Mouse (Mus musculus): ENCODE measurements around the gene Rasl10b. TPM values are rescaled to one million over a fixed set of nuclear protein-coding genes. Genes with fewer than 3 reads are reported as not detected.

The Rasl10b gene
- total and polyA plus RNA-seq, 2 experiments from 2014 or later = 38.6 to 99.0 TPM

GRCm38 (mm10) chr11:83426964-83427363 is 18.0 kb downstream of the Rasl10b start:
- ATAC-seq (no peak), DNase-seq (no peak)
- no peak overlapping the region for H3K4me3 ChIP-seq (ENCODE audit: low read depth, low read length)
- H3K4me2 ChIP-seq (ENCODE audit: low read depth) = peak overlapping the region; percentile 23
- H3K27me3 ChIP-seq (ENCODE audit: insufficient read depth, low read length) = no peaks in the 10 kb centered on the region
- H3K9ac ChIP-seq = no peak overlapping the region
- H3K36me3 ChIP-seq (ENCODE audit: insufficient read depth) = no peaks in the 10 kb centered on the region
- H3K4me1 ChIP-seq (ENCODE audit: insufficient read depth) = no peaks in the 10 kb centered on the region
- no peak for TF ChIP-seq CTCF (IDR thresholded peaks at IDR 0.05; ENCODE audit: low read depth)
- 51% methylated on average over 17 of the region's 17 CpGs for WGBS
- no peaks in the 10 kb centered on the region for H3K9me3 ChIP-seq (ENCODE audit: low read length)
- no peak overlapping the region for H3K27ac ChIP-seq (ENCODE audit: low read depth, low read length)

- Histone ChIP-seq H3K27ac (ENCODE audit: low read depth, low read length) (no peak within 1 kb of the TSS), H3K9ac (no peak within 1 kb of the TSS), H3K36me3 (ENCODE audit: insufficient read depth) (no peaks in the 10 kb centered on the region), H3K4me1 (ENCODE audit: insufficient read depth) (no peaks in the 10 kb centered on the region), H3K27me3 (ENCODE audit: insufficient read depth, low read length) (no peaks in the 10 kb centered on the region), H3K4me3 (ENCODE audit: low read depth, low read length) (no peak within 1 kb of the TSS), H3K9me3 (ENCODE audit: low read length) (no peaks in the 10 kb centered on the region), H3K4me2 (ENCODE audit: low read depth) (no peak within 1 kb of the TSS; the same call in 1 of the 2 replicates)
- WGBS = 57% methylated on average over 5 of the region's 5 CpGs
- ATAC-seq (no peak), DNase-seq (no peak)
- TF ChIP-seq CTCF (IDR thresholded peaks at IDR 0.05; ENCODE audit: low read depth) = no peak
Observed at GRCm38 (mm10) chr11:83429355-83429754, 20.4 kb downstream of the Rasl10b start, which contains the start of gene Gas2l2. Gene Gas2l2 (minus strand): TSS chr11:83429455.

GRCm38 (mm10) chr11:83432533-83432932 is 23.6 kb downstream of the Rasl10b start:
- DNase-seq (no peak), ATAC-seq (no peak)
- Histone ChIP-seq H3K9ac (no peak overlapping the region), H3K27ac (ENCODE audit: low read depth, low read length) (no peak overlapping the region), H3K36me3 (ENCODE audit: insufficient read depth) (no peaks in the 10 kb centered on the region), H3K4me2 (ENCODE audit: low read depth) (no peak overlapping the region), H3K4me1 (ENCODE audit: insufficient read depth) (no peaks in the 10 kb centered on the region), H3K4me3 (ENCODE audit: low read depth, low read length) (no peak overlapping the region), H3K27me3 (ENCODE audit: insufficient read depth, low read length) (no peaks in the 10 kb centered on the region; the same call in 1 of the 2 replicates), H3K9me3 (ENCODE audit: low read length) (no peaks in the 10 kb centered on the region)
- no peak for TF ChIP-seq CTCF (IDR thresholded peaks at IDR 0.05; ENCODE audit: low read depth)
- 73% methylated on average over 2 of the region's 2 CpGs for WGBS

- no peak within 1 kb of the TSS for H3K27ac ChIP-seq (ENCODE audit: low read depth, low read length)
- no peaks in the 10 kb centered on the region for H3K9me3 ChIP-seq (ENCODE audit: low read length)
- ATAC-seq (no peak), DNase-seq (no peak)
- H3K9ac ChIP-seq = no peak within 1 kb of the TSS
- peaks cover 11% of the 10 kb centered on the region for H3K27me3 ChIP-seq (ENCODE audit: insufficient read depth, low read length)
- no peak within 1 kb of the TSS for H3K4me2 ChIP-seq (ENCODE audit: low read depth)
- H3K4me3 ChIP-seq (ENCODE audit: low read depth, low read length) = no peak within 1 kb of the TSS
- no peak for TF ChIP-seq CTCF (IDR thresholded peaks at IDR 0.05; ENCODE audit: low read depth)
- no peaks in the 10 kb centered on the region for H3K4me1 ChIP-seq (ENCODE audit: insufficient read depth)
- no peaks in the 10 kb centered on the region for H3K36me3 ChIP-seq (ENCODE audit: insufficient read depth)
- WGBS = 87% methylated on average over 1 of the region's 1 CpGs
Observed at GRCm38 (mm10) chr11:83437377-83437776, 28.4 kb downstream of the Rasl10b start, which contains the start of gene 1700020L24Rik. Gene 1700020L24Rik (plus strand): TSS chr11:83437677.

DNA sequence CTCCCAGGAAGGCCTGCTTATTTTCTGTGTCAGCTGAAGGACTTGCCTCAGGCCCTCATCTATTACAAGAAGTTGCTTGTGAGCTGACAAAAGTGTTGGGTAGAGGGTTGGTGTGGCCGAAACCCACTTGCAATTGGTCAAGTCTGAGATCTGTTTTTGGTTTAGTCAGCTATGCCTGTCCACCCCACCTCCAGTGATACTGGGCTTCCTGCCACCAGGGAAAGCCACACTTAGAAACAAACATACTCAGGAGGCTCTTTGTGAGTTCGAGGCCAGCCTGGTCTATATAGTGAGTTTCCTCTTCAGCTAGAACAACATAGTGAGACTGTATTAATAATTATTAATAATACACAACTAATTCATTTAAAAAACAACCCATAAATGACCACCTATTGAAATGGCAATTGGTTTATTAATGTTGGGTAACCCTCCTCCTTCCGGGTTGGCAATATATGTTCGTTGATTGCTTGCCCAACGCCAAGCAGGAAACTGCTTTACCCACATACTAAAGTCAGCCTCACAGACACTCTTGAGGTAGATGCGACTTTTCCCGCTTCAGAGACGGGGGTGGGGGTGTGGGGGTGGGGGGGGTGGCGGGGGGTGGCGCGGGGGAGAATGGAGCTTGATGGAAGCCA is 30.6 kb downstream of the Rasl10b start:
- H3K4me2 ChIP-seq (ENCODE audit: low read depth) = peak overlapping the region; percentile 76
- no peaks in the 10 kb centered on the region for H3K9me3 ChIP-seq (ENCODE audit: low read length)
- ATAC-seq = no peak
- peaks cover 28% of the 10 kb centered on the region for H3K27me3 ChIP-seq (ENCODE audit: insufficient read depth, low read length)
- no peak for TF ChIP-seq CTCF (IDR thresholded peaks at IDR 0.05; ENCODE audit: low read depth)
- no peaks in the 10 kb centered on the region for H3K36me3 ChIP-seq (ENCODE audit: insufficient read depth)
- no peak for DNase-seq
- 32% methylated on average over 11 of the region's 11 CpGs for WGBS
- H3K4me1 ChIP-seq (ENCODE audit: insufficient read depth) = no peaks in the 10 kb centered on the region
- H3K4me3 ChIP-seq (ENCODE audit: low read depth, low read length) = peak overlapping the region; percentile 61
- no peak overlapping the region; the same call in 1 of the 2 replicates for H3K9ac ChIP-seq
- no peak overlapping the region for H3K27ac ChIP-seq (ENCODE audit: low read depth, low read length)

DNA sequence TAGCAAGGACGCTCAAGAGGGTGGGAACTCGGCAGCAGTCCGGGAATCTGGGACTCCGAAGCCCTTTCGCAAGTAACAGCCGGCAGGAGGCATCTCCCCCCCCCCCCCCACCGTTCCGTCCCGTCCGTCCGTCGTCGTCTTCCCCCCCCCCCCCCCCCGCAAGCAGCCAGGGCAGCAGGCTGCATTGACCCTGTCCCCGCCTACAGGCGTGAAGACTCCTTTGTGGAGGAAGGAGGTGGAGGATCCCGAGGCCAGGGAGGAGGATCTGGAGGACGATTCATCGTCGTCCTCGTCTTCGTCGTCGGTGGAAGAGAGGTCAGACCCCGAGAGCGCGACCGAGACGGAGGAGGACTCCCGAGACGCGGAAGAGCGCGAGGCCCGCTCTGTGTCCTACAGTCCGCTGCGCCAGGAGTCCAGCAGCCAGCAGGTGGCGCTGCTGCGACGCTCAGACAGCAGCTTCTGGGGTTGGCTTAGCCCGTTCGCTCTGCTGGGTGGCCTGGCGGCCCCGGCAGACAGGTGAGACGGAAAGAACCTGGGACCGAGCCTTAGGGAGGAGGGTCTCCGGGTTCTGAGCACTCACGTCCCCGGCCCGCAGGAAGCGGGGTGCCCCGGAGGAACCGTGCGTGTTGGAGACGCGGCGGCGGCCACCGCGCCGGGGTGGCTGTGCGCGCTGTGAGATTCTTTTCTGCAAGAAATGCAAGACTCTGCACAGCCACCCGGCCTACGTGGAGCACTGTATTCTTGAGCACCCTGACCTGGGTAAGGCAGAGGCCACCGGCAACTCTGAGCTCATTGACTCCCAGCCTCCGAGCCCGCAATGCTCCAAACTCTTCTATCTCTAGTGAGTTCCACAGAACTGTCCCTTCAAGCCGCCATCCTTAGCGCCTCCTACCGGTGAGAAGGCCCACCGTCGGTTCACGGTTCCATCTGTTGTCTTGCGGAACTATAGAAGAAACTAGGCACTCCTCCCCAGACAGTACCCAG is 31.4 kb downstream of the Rasl10b start:
- peak overlapping the region; percentile 61 for H3K9ac ChIP-seq
- no peak overlapping the region for H3K27ac ChIP-seq (ENCODE audit: low read depth, low read length)
- H3K9me3 ChIP-seq (ENCODE audit: low read length) = 0 out of 2 replicates have a peak, but pooled peaks cover 3% of the 10 kb centered on the region
- peak; percentile 95 for DNase-seq
- H3K36me3 ChIP-seq (ENCODE audit: insufficient read depth) = no peaks in the 10 kb centered on the region
- peaks cover 36% of the 10 kb centered on the region for H3K27me3 ChIP-seq (ENCODE audit: insufficient read depth, low read length)
- ATAC-seq = peak; percentile 95
- H3K4me2 ChIP-seq (ENCODE audit: low read depth) = peak overlapping the region; percentile 76
- H3K4me3 ChIP-seq (ENCODE audit: low read depth, low read length) = peak overlapping the region; percentile 61
- peak; percentile 99 for TF ChIP-seq CTCF (IDR thresholded peaks at IDR 0.05; ENCODE audit: low read depth)
- no peaks in the 10 kb centered on the region for H3K4me1 ChIP-seq (ENCODE audit: insufficient read depth)
- WGBS = under 1% methylated on average over 65 of the region's 75 CpGs

Measured in forebrain, postnatal 0 days (tissue).